Mouse (Mus musculus): ENCODE results near the gene Hmg20b.

Hmg20b gene

DNA sequence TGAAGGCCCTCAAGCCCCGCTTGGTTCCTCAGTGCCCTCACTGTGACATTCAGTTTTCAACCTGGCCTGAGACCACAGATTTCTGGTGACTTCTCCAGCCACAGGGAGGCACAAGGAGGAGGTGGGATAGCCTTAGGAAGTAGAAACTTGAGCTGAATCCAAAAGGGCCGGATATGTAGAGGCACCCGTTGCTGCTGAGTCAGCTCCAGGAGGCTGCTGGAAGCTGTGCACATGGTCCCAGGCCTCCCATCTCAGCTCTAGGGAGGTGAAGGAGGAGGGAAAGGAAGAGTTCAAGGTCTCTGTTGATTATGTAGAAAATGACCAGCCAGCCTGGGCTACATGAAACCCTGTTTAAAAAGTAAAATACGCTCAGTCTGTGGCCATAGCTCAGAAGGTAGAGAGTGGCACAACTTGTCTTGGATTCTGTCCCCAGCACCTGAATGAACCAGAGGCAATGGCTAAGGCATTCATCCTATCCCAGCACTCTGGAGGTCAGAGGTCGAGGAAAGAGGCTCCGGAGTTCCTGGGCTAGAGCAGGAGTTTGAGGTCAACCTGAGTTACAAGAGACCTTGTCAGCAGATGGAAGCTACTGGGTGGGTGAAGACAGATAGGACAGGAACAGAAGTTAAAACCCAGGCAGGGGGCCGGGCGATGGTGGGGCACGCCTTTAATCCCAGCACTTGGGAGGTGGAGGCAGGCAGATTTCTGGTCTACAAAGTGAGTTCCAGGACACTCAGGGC is 4.6 kb upstream of the Hmg20b start:
- DNase-seq (ENCODE audit: low read depth, low spot score) = no peak

- DNase-seq (ENCODE audit: low read depth, low spot score) = no peak
Measured at GRCm38 (mm10) chr10:81351678-81352291, 1.5 kb upstream of the Hmg20b start.

DNA sequence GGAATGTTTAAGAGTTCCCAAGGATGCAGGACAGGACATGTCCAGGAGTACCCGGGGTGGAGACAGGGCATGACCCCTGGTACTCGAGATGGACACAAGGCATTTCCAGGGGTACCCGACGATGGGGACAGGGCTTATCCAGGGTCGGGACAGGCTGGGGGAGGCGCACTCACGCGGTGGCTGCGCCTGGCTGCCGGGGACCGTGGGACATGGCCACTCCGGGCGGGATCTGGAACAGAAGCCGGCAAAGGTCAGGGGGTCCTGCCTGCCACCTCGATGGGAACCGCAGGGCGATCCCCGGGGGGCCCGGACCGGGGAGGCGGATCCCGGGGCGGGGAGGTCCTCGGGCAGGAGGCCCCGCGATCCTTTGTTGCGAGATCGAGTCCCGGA is 324 bp downstream of the Hmg20b start:
- DNase-seq (ENCODE audit: low read depth, low spot score) = no peak

DNA sequence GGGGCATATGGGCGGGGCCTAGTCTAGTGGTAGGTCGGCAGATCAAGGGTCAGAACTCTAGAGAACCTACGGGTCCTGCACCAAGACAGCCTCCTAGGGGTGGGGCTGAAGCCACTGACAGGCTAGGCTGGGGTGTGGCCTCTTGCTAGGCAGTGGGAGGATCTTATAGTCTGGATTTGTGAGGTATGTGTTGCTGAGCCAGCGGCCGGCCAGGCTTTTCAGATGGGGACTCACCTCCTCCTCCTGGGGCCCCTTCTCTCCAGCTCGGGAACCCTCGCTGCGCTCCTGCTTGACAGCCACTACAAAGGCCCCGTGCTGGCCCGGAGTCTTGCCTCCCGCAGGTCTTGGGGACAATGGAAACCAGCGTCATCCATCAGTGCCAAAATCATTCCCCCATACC is 1.1 kb downstream of the Hmg20b start:
- DNase-seq (ENCODE audit: low read depth, low spot score) = no peak

- DNase-seq (ENCODE audit: low read depth, low spot score) = peak; percentile 86
Measured at GRCm38 (mm10) chr10:81346453-81347067, 3.7 kb downstream of the Hmg20b start.

DNA sequence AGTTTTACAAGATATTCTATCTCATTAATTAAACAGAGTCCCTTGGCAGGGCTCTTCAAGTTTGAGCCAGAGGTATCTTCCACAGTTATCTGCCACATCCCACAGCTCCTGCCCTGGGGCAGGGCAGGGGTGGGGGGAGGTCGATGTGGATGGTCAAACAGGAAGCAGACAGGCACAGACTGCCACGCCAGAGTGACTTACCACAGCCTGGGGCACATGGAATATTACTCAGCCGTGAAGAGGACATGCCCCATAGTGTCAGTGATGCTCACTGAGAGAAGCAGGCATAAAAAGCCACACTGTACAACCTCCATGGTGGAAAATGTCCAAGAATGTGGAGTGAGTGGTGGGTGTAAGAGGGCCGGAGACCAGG is 5.1 kb downstream of the Hmg20b start:
- DNase-seq (ENCODE audit: low read depth, low spot score) = no peak

DNA sequence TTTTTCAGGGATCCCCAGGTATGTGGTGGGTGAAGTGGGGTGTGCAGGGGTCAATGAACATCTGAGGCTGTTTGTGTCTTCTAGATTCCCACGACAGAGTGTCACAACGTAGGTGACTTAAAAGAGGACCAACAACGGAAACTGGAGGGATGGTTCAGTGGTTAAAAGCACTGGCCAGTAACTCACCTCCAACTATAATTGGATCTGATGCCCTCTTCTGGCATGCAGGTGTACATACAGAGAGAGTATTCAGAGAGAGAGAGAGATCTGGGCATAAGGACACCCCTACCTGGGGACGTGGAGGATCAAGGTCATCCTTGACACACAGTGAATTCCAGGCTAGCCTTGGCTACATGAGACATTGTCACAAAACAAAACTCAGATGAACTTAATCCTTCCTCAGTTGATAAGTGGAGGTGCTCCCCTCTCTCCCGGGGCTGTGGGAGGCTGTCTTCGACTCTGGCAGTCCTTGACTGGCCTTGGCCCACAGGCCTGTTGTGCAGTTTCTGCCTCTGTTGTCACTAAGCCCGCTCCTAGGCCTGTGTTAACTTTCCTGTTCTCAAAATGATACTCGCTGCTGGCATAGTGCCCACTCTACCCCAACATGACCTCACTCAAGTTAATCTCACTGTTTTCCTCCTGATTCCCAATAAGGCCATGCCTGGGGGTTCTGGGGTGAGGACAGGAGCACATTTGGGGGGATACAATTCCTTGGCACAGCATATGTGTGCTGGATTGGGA is 5.7 kb downstream of the Hmg20b start:
- no peak for DNase-seq (ENCODE audit: low read depth, low spot score)

DNA sequence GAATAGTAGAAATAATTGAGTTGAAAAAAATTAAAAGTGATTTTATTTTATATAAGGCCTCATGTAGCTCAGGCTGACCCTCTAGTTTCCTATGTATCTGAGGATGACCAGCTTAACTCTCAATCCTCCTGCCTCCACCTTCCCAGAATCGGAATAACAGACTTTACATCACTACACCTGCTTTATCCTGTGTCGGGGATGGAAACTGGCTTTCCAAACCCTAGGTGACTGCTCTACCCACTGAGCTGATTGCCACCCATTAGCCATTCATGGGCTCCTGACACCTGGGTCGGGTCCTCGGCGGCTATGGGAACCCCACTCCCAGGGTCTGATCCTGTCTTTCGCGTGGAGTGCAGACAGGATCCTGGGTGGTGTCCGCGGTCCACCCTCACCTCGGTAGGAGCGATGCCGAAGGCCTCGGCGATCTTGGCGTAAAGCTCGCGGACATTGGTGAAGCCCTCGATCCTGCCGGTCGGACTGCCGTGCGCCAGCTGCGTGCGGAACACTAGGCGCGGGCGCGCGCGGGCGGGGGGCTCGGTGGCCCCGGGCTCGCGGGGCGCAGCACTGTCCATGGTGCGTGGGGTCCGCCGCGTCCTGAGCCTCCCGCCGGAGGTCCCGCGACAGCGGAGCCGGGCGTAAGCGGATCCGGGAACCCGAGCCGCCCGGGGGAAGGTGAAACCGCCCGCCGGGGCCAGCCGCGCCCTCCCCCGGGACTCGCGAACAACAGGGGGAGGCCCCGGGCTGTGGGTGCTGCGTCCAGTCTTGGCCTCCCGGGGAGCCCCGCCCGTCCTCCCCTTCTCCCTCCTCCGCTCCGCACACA is 7.4 kb downstream of the Hmg20b start, which contains the start of gene Gipc3:
TSS of gene Gipc3 (minus strand) at position 581 of the 820 bp plus-strand sequence.
- DNase-seq (ENCODE audit: low read depth, low spot score) = no peak

DNA sequence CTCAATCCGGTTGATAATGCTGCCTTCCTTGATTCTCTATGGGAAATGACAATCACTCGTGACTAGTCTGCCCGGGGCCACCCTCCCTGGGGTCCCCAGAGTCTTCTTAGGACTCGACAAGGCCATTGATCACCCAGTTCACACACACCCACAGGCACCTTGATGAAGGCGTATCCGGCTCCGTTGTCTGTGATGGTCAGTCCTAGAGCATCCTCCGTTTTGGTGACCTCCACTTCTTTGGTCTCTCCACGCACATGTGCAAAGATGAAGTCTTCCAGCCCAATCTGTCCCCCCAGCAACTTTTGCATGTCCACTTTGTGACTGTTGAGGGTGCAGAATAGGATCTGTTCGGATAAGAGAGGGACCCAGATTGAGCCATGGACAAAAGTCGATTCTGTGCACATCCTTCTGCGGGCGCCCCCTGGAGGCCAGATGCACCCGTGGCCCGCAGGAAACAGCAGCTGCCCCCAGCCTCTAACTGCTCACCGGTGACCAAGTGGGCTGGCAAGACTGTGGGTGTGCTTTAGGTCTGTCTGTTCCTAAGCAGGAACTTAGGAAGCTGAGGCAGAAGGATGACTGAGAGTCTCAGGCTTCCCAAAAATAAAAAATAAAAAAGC is 8.8 kb downstream of the Hmg20b start:
- peak; percentile 56 for DNase-seq (ENCODE audit: low read depth, low spot score)

DNA sequence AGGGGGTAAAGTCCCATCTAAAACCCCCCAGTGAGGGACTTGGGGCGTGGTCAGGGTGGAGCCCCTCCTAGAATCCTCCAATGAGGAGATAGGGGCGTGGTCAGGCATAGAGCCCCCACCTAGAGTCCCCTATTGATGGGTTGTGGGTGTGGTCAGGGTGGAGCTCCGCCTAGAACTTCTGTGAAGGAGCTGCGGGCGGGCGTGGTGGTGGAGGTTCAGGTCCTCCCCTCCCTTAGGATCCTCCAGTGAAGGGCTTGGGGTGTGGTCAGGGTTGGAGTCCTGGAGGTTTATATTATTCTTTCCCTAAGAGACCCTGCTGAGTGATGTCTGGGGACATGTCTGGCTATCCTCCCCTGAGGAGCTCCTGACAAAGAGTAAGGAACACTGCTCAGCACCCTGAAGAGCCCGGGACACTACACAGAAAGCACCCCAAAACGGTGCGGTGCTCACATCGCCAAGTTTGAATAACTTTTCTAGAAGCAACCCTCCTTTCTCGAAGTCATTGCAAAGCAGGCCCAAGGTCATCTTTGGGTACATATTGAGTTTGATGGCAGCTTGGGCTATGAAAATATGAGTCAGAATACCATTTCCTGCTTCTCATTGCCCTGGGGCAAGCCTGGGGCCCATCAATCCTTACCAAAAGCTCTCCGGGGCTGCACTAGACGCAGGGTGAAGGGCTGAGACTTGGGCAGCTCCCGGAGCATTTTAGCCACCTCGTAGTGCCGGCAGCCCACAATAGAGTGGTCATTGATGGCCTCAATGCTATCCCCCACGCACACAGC is 9.5 kb downstream of the Hmg20b start:
- no peak for DNase-seq (ENCODE audit: low read depth, low spot score)

DNA sequence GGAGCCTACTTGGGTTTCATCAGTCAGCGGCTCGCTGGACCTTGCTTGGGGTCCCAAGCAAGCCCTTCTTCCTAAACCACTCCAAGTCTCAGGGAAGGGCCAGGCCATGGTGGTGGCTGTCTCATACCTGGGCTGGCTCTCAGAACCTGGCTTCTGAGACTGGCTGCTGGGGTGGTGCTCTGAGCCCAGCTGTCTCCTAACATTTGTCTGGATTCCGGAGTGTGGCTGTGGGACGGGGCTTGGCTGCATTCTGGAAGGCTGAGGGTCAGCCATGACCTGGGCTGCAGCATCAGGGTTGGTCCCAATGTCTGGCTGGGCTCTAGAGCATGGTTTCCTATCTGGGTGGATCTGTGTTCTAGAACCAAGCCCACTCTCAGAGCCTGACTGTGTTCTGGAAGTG is 13.7 kb downstream of the Hmg20b start:
- no peak for DNase-seq (ENCODE audit: low read depth, low spot score)

DNA sequence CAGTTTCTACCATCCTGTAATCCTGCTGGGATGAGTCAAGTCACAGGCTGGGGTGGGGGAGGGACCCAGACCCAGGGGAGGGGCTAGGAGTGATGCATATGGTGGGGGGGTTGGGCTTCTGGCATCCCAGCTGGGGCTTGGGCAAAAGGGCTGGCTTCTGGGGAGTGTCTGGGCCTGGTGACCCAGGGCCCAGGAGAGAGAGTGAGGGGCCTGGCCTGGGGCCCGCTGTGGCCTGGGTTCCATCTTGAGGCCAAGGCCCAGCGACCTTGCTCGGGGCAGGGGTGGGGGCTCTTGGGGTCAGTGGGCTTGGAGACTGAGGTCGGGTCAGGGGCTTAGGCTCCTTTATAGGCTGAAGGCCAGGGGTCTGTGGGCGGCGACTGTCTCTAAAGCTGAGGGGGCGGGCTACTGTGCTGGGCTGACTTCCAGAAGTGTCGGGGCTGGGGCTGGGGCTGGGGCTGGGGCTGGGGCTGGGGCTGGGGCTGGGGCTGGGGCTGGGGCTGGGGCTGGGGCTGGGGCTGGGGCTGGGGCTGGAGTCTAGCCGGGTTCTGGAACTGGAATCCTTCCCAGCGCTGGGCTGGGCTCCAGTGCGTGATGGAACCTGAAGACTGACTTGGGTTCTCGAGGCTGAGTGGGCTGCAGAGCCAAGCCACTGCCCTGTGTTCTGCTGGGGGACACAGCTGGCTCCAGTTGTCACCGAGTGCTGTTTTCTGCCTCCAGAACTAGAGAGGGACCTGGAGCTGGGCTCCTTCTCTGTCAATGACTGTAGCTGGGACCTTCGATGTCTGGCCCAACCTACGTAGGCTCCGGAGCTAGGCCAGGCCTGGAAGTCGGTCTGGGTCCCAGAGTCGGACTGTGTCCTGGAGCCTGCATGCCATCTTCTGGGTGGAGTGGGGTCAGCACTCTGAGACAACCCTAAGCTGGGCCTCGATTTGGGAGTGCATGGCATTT is 14.6 kb downstream of the Hmg20b start:
- no peak for DNase-seq (ENCODE audit: low read depth, low spot score)

GRCm38 (mm10) chr10:81334324-81334723 is 16.0 kb downstream of the Hmg20b start:
- DNase-seq (ENCODE audit: low read depth, low spot score) = no peak

DNA sequence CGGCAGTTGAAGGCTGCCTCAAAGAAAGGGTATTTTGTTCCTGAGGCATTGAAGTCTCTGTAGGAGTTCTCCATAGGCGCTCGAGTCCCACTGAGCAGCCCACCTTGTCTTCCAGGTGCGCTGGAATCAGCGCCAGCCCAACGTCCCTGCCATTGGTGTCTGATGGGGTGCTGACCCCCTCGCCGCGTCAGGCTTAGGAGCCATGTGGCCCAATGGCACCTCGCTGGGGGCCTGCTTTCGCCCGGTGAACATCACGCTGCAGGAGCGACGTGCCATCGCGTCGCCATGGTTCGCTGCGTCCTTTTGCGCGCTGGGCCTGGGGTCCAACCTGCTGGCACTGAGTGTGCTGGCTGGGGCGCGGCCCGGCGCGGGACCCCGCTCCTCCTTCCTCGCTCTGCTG is 18.0 kb downstream of the Hmg20b start:
- no peak for DNase-seq (ENCODE audit: low read depth, low spot score)

DNA sequence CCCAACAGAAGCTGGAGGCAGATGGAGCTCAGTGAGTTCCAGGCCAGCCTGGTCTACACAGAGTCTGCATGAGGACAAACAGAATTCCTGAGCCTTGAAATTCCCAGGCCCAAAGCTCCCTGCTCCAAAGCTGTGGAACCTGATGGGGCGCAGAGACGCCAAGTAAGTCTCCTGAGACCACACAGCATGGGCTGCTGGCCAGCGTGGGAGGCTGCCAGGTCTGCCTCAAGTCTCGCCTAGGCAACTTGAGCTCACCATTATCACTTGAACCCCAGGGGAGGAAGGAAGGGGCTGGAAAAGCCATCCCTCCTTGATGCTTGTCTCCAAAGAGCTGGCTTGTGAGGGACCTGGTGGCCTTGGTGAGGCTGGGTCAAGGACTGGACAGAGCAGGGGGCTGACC is 20.3 kb downstream of the Hmg20b start:
- DNase-seq (ENCODE audit: low read depth, low spot score) = no peak

DNA sequence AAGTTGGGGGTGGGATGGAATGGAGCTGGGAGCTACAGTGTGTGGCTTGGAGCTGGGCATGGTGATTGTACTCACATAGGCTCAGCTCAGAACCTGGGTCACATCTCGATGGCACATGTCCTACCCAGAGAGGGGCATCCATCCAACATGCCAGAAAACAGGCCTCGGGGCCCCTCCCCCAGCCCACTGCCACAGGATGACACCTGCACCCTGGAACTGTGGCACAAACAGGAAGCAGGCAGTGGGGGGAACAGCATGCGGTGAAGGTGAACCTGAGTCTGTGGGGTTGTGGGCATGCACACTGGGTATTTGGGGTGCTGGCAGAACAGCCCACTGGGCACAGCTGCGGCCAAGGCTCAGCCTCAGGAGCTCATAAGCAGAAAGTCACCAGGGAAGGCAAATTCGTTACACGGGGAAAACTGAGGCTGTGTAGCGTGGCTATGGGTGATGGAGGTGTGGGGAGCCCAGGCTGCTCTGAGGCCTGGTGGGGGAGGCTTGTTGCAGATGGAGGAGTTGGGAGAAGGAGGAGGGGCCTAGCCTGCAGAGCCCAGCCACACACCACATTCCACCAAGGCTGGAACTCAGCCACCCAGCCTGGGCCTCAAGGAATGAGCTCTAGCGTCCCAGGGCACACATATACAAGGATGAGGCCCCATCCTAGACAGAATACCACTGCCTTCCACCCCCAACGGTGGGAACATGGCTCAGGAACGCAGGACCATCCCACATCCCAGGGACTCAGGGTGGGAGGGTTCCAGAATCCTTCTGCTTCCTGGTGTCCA is 20.9 kb downstream of the Hmg20b start:
- DNase-seq (ENCODE audit: low read depth, low spot score) = no peak

DNA sequence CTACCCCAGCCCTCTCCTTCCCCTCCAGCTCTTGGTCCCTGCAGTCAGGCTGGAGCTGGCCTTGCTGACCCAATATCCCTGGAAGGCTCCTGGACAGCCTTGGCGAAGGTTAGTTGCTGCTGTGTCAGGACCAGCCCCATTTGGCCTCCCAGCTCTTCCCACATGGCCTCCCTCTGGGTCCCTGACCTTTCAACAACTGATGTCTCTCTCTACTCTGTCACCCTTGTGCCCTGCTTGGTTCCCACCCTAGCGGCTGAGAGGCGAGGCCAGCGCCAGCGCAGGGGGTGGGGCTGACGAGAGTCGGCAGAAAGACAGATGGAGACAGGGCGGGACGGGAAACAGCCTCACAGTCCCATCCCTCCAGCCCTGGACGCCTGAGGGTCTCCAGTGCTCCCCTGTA is 21.9 kb downstream of the Hmg20b start, which contains the start of gene Tbxa2r:
TSS of gene Tbxa2r (plus strand) at position 346 of the 400 bp plus-strand sequence.
- no peak for DNase-seq (ENCODE audit: low read depth, low spot score)

GRCm38 (mm10) chr10:81327959-81328358 is 22.3 kb downstream of the Hmg20b start:
- DNase-seq (ENCODE audit: low read depth, low spot score) = no peak

Data from brain, adult 2 months (tissue).